Mouse (Mus musculus) neural tube, embryonic 14.5 days (tissue): Measurements from ENCODE around the gene Pex14. TPM values are rescaled to one million over a fixed set of nuclear protein-coding genes. Genes with fewer than 3 reads are reported as not detected.

ENCODE experiments used
- ATAC-seq: fragments of 200-750 bp; cut with Nextera tagmentation; 2 replicates; pipeline ENCODE4 v1.8.0; 2017; ENCODE audit warnings: low read depth, mild to moderate bottlenecking, moderate TSS enrichment, moderate library complexity
- H3K27ac ChIP-seq: fragments of 300-500 bp; sonication (generic); 2 replicates; pipeline ENCODE4 v1.5.1; 2014; ENCODE audit warnings: low read depth, mild to moderate bottlenecking, control low read depth, low read length, moderate library complexity, mixed read lengths
- H3K27me3 ChIP-seq: fragments of 300-500 bp; sonication (generic); 2 replicates; pipeline ENCODE4 v1.6.1; 2014; ENCODE audit warnings: low read length; ENCODE audit not compliant: control insufficient read depth, insufficient read depth
- H3K36me3 ChIP-seq: fragments of 300-500 bp; sonication (generic); 2 replicates; pipeline ENCODE4 v1.6.1; 2014; ENCODE audit warnings: low read length, mixed read lengths; ENCODE audit not compliant: control insufficient read depth, insufficient read depth
- H3K4me1 ChIP-seq: fragments of 300-500 bp; sonication (generic); 2 replicates; pipeline ENCODE4 v1.6.1; 2014; ENCODE audit warnings: low read length; ENCODE audit not compliant: control insufficient read depth, insufficient read depth
- H3K4me2 ChIP-seq: fragments of 300-500 bp; sonication (generic); 2 replicates; pipeline ENCODE4 v1.6.1; 2014; ENCODE audit warnings: mild to moderate bottlenecking, low read depth, low read length, control low read depth
- H3K4me3 ChIP-seq: fragments of 300-500 bp; sonication (generic); 2 replicates; pipeline ENCODE4 v1.5.1; 2014; ENCODE audit warnings: low read depth, low read length, control low read depth, mixed read lengths
- H3K9ac ChIP-seq: fragments of 300-500 bp; sonication (generic); replicated peaks from 2 replicates; pipeline ENCODE4 v1.6.1; 2014; ENCODE audit warnings: low read depth, mild to moderate bottlenecking, control low read depth, low read length, mixed read lengths
- H3K9me3 ChIP-seq: fragments of 300-500 bp; sonication (generic); 2 replicates; pipeline ENCODE4 v1.6.1; 2016; ENCODE audit warnings: low read length; ENCODE audit not compliant: control insufficient read depth
- WGBS: fragments of 180-500 bp; shearing (Covaris S2); extraction: QIAGEN DNeasy Blood & Tissue Kit; methylation state at CpG from one replicate; pipeline ENCODE4 v1.1.7; 2014; 5-methylcytosine and 5-hydroxymethylcytosine counted together
- polyA plus RNA-seq: library from polyadenylated mRNA; unstranded; fragments of >200 nt; fragmentation: Nextera tagmentation; extraction: Ambion mirVana; gene quantifications from 2 replicates; pipeline ENCODE4 v1.2.1, GENCODE M21; 2014

Gene Pex14
- polyA plus RNA-seq, 1 experiment from 2014 or later = 40.9 TPM

DNA sequence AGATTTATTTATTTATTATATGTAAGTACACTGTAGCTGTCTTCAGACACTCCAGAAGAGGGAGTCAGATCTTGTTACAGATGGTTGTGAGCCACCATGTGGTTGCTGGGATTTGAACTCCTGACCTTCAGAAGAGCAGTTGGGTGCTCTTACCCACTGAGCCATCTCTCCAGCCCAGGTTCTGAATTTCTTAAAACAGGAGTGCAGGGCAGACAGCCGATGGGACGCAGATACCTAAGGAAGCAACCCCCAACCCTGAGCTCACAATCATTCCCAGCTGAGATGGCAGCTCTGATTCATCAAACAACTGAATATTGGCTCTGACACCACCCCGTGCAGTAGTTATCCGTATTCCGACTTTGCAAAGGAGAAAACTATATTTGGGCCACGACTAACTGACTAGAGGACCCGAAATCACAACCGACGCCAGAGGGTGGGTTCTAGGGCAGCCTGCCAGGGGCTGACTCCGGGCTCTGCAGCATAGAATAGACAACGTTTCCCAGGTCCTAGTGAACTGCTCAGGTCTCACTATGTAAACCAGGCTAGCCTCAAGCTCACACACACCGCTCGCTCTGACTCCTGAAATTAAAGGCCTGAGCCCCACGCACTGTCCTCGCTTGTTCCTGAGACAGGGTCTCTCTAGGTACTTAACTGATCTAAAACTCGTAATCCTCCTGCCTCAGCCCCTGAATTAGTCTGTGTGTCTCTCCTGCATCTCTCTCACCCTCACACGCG lies 36.6 kb upstream of the Pex14 start:
- WGBS = 69% methylated on average over 18 of the region's 18 CpGs
- peaks cover 4% of the 10 kb centered on the region; the same call in 1 of the 2 replicates for H3K4me1 ChIP-seq

GRCm38 (mm10) chr4:149133395-149133794 lies 33.7 kb upstream of the Pex14 start:
- H3K4me2 ChIP-seq = no peak overlapping the region
- ATAC-seq = no peak
- peaks cover 4% of the 10 kb centered on the region; the same call in 1 of the 2 replicates for H3K4me1 ChIP-seq
- WGBS = 58% methylated on average over 5 of the region's 5 CpGs
- H3K4me3 ChIP-seq = no peak overlapping the region
- H3K27ac ChIP-seq = no peak overlapping the region
- no peaks in the 10 kb centered on the region for H3K36me3 ChIP-seq
- no peaks in the 10 kb centered on the region for H3K9me3 ChIP-seq
- H3K27me3 ChIP-seq = no peaks in the 10 kb centered on the region
- no peak overlapping the region for H3K9ac ChIP-seq

More for the DNA sequence above, 36.6 kb upstream of the Pex14 start:
- peak overlapping the region; percentile 57 for H3K4me3 ChIP-seq
- ATAC-seq = peak; percentile 26; the same call in 1 of the 2 replicates
- no peak overlapping the region for H3K9ac ChIP-seq
- no peaks in the 10 kb centered on the region for H3K36me3 ChIP-seq
- H3K9me3 ChIP-seq = no peaks in the 10 kb centered on the region
- no peaks in the 10 kb centered on the region for H3K27me3 ChIP-seq
- peak overlapping the region; percentile 61 for H3K4me2 ChIP-seq
- H3K27ac ChIP-seq = peak overlapping the region; percentile 44; the same call in 1 of the 2 replicates

- Histone ChIP-seq H3K27ac (no peak overlapping the region), H3K9ac (no peak overlapping the region), H3K36me3 (no peaks in the 10 kb centered on the region), H3K9me3 (no peaks in the 10 kb centered on the region), H3K4me2 (no peak overlapping the region), H3K4me3 (no peak overlapping the region), H3K4me1 (peaks cover 4% of the 10 kb centered on the region; the same call in 1 of the 2 replicates), H3K27me3 (no peaks in the 10 kb centered on the region)
- 82% methylated on average over 21 of the region's 21 CpGs for WGBS
- ATAC-seq = no peak
These were observed 32.3 kb upstream of the Pex14 start for GRCm38 (mm10) chr4:149131789-149132565.

GRCm38 (mm10) chr4:149131021-149131752 lies 31.5 kb upstream of the Pex14 start:
- Histone ChIP-seq H3K27me3 (no peaks in the 10 kb centered on the region), H3K4me1 (no peaks in the 10 kb centered on the region), H3K9me3 (no peaks in the 10 kb centered on the region), H3K36me3 (no peaks in the 10 kb centered on the region), H3K4me2 (no peak overlapping the region), H3K4me3 (no peak overlapping the region), H3K27ac (no peak overlapping the region), H3K9ac (no peak overlapping the region)
- WGBS = 88% methylated on average over 23 of the region's 23 CpGs
- no peak for ATAC-seq

DNA sequence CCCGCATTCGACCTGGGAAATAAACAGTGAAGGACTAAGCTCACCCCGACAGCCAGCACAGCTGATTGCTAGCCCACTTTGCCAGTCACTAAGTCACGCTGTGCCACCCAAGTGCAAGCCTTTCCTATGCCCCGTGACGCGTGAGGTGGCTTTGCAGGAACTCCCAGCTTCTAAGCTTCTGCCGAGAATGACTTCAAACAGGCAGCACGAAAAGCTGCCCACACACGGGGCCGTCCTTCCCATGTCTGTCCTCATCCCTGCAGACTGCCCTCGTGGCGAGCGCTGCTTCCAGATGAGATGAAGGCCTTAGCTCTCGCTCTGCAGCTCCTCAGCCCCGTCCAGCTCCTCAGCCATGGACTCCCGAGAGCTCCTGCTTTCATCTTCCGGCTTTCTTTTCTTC lies 28.8 kb upstream of the Pex14 start:
- Histone ChIP-seq H3K4me3 (no peak overlapping the region), H3K4me1 (no peaks in the 10 kb centered on the region), H3K27me3 (no peaks in the 10 kb centered on the region), H3K9ac (no peak overlapping the region), H3K27ac (no peak overlapping the region), H3K36me3 (no peaks in the 10 kb centered on the region), H3K9me3 (no peaks in the 10 kb centered on the region), H3K4me2 (no peak overlapping the region)
- WGBS = 81% methylated on average over 18 of the region's 18 CpGs
- no peak for ATAC-seq

DNA sequence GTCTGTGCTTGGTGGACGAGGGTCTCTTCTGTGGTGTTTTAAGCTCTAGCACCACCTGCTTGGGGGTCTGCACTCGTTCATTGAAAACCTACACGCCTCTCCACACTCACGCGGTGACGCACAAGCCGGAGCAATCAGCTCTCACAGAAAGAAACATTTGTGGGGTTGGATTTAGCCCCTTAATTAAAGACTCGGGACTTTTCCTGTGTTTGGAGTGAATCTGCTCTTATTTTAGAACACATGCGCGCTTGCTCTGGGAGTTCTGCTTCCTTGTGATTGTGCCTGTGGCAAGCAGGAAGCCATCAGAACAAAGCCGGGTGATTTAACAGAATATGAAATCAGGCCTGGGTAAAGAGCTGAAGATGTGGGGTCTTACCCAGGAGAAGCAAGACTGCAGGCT lies 27.0 kb upstream of the Pex14 start, which contains the start of gene Cort:
Cort (minus strand) TSS at position 101 of the 400 bp plus-strand sequence.
- H3K27ac ChIP-seq = no peak within 1 kb of the TSS
- H3K4me1 ChIP-seq = no peaks in the 10 kb centered on the region
- no peak within 1 kb of the TSS for H3K4me2 ChIP-seq
- no peak within 1 kb of the TSS for H3K4me3 ChIP-seq
- no peaks in the 10 kb centered on the region for H3K27me3 ChIP-seq
- WGBS = 86% methylated on average over 11 of the region's 11 CpGs
- H3K36me3 ChIP-seq = no peaks in the 10 kb centered on the region
- no peak within 1 kb of the TSS for H3K9ac ChIP-seq
- no peaks in the 10 kb centered on the region for H3K9me3 ChIP-seq
- no peak for ATAC-seq

- Histone ChIP-seq H3K4me3 (no peak overlapping the region), H3K9ac (no peak overlapping the region), H3K27me3 (no peaks in the 10 kb centered on the region), H3K4me1 (no peaks in the 10 kb centered on the region), H3K36me3 (no peaks in the 10 kb centered on the region), H3K27ac (no peak overlapping the region), H3K9me3 (no peaks in the 10 kb centered on the region), H3K4me2 (no peak overlapping the region)
- WGBS = 76% methylated on average over 6 of the region's 6 CpGs
- ATAC-seq = no peak
These were observed 26.4 kb upstream of the Pex14 start for GRCm38 (mm10) chr4:149126115-149126509.

- no peak overlapping the region for H3K27ac ChIP-seq
- no peaks in the 10 kb centered on the region for H3K27me3 ChIP-seq
- H3K4me2 ChIP-seq = no peak overlapping the region
- no peaks in the 10 kb centered on the region for H3K9me3 ChIP-seq
- no peak overlapping the region for H3K4me3 ChIP-seq
- 46% methylated on average over 11 of the region's 11 CpGs for WGBS
- no peaks in the 10 kb centered on the region for H3K36me3 ChIP-seq
- ATAC-seq = no peak
- no peak overlapping the region for H3K9ac ChIP-seq
- no peaks in the 10 kb centered on the region for H3K4me1 ChIP-seq
These were observed 25.9 kb upstream of the Pex14 start for GRCm38 (mm10) chr4:149125341-149126114.
